Mouse (Mus musculus) ovary, adult 18-20 months (tissue): ENCODE data around the gene Kmt5a.
A peak's percentile ranks its signal among the peaks of the same experiment; 100 is the strongest.
"Not testable (repeated sequence)": the region's sequence is repeated elsewhere in the genome, so short reads cannot be mapped to it uniquely, and the experiment has no call there.

Experiments used
- DNase-seq: peaks from one replicate; pipeline ENCODE4 v3.0.0; 2022; ENCODE audit warnings: low spot score, mixed read lengths

Gene Kmt5a

GRCm38 (mm10) chr5:124483655-124484396, 44.1 kb downstream of the Kmt5a start:
- DNase-seq: no peak

DNA sequence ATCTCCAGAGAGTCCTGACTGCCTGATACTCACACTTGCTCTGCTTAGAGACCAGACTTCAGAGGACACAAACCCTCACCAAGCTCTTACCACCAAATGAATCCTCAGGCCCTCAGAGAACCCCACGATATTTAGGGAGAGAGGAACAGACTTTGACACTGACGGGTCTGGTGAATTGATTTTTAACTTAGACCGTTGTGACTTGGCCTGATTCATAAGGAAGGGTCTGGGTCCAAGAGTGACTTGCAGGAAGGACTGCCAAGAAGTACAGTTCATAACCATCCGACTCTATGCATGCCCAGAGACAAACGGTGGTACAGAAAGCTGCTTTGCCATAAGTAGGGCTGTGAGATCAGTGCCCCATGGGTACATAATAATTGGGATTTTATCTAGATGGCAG, 45.9 kb downstream of the Kmt5a start:
- no peak for DNase-seq

- no peak for DNase-seq
Measured at GRCm38 (mm10) chr5:124488885-124489284, 49.2 kb downstream of the Kmt5a start.

GRCm38 (mm10) chr5:124491732-124492131, 52.0 kb downstream of the Kmt5a start:
- DNase-seq: no peak

DNA sequence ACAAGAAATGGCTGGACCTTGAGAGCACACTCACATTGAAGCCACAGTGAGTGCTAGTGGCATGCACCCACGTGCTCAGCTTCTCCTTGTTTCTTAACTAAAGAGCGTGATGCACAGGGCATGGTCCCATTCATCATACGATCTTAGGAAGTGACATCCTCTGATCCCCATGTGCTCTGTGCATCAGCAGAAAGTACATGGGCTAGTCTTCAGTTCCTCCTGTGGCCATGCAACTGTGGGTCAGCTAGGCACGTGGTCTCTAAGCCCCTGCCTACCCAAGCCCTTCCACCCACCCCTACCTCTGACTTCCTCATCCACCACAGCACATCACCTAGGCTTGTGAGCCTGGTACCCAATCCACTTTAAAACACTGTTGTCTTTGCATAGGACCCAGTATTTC, 52.9 kb downstream of the Kmt5a start:
- no peak for DNase-seq

- DNase-seq: no peak
Measured at GRCm38 (mm10) chr5:124493455-124493854, 53.7 kb downstream of the Kmt5a start.

DNA sequence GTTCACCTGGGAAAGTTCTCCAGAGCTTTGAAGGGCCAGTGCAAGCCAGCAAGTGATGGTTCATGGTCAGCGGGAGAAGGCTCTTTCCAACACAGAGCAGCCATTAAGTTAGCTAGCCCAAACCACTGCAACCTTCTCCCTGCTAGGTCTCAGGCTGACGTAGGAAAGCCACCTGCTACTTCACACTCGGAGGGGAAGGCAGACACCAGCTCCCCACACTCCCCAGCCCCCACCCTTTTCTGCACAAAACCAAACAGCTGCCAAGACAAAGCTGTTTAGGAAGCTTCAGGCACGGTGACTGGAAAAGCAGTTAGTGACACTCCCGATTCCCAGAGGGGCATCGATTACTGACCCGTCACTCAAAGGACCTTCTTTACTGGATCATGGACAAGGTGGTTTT, 55.8 kb downstream of the Kmt5a start:
- DNase-seq: no peak

- DNase-seq: no peak
Measured at GRCm38 (mm10) chr5:124496614-124497514, 57.1 kb downstream of the Kmt5a start.

- peak; percentile 25 for DNase-seq
Measured at GRCm38 (mm10) chr5:124498221-124498876, 58.6 kb downstream of the Kmt5a start.

DNA sequence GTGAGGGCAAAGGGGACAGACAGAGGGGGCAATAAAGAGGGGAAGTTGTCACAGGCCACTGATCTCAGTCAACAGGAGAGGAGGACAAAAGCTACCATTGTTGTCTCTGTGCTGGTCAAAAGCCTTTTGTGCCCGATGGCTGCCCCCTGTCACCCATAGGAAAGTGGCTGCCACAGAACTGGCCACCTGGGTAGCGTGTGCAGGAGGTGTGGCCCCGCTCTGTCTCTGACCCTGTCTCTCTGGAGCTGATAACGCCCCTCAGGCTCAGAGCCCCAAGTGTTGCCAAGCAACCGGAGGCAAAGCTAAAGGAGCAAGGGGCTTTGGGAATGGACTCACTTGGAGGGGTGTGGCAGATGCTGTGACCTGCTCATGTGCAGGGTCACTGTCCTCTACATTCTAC, 59.3 kb downstream of the Kmt5a start:
- DNase-seq: no peak

DNA sequence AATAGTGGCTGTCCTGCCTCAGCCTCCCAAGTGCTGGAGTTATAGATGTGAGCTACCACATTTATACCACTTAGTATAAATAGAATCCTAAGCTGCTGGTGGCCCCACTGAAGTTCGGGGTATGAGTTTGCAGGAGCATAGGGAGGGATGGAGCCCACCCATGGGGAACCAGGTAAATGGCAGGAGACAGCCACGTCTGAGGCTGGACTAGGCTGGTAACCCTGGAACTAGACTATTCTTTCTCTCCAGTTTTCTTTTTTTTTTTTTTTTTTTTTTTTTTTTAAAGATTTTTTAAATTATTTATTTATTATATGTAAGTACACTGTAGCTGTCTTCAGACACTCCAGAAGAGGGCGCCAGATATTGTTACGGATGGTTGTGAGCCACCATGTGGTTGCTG, 60.3 kb downstream of the Kmt5a start:
- DNase-seq: not testable (repeated sequence)

DNA sequence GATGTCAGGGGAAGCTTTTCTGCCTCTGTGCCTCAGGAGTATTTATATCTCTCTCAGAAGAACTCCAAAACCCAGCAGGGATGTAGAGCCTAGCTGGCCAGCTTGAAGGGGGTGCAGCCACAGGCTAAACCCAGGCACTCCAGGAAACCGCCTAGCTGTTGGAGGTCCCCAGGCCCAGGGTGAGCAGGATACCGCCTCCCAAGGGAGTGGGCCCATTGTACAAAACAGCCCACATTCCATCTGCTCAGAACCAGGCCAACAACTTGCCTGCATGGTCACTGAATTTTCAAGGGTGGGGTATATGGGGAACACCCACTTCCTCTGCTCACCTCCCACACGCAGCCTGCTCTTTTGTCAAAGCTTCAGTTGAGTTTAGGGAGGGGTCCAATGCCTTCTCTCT, 60.8 kb downstream of the Kmt5a start:
- DNase-seq: no peak

DNA sequence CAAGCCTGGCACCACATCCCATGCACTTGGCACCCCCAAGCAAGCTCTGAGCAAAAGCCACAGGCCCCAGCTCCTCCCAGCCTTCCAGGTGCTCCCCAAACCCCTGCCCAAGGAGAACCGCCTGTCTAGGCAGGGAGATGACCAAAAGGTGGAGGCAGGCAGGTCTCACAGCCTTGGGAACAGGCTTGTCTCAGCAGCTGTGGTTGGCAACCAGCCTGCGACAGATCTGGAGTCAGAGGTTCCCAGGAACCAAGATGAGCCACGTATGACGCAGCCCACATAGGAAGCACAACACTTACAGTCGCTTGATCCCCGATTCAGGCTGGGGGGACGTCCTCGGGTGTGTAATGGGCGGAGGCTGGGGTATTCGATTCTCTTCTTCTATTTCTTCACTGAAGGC, 61.8 kb downstream of the Kmt5a start:
- DNase-seq: no peak

DNA sequence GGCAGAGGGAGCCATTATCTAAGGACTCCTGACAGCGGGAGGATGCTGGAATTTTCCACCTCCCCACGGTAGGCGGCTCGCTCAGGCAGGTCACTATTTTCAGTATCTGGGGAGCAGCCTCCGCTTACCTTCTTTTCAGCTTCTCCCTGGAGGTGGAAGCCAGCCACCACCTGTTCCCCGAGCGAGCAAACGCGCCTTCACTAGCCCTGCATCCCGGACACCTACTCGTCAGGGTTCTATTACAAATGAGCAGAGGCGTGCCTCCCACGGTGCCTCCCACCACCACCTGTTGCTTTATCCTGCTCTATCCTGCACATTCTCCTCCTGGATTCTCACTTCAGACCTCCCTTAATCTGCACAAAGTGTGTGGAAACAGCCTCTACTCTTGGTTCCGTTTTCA, 64.0 kb downstream of the Kmt5a start:
- no peak for DNase-seq

- DNase-seq: no peak
Measured at GRCm38 (mm10) chr5:124505235-124505634, 65.5 kb downstream of the Kmt5a start.

GRCm38 (mm10) chr5:124506731-124507359, 67.1 kb downstream of the Kmt5a start:
- DNase-seq: no peak

DNA sequence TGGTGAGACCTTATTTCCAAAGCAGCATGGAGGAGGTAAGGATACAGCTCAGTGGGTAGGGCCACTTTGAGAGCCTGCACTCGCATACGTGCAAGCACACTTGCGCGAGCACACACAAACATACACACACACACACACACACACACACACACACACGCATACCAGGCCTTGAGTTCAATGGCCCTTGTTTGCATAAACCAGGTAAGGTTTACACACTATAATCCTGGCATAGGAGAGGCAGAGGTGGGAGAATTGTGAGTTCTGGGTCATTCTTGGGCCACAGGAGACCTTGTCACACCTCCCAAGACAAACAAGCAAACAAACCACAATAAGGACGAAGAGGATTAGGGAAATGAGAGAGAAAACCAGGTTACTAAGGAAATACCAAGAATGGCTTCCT, 69.5 kb downstream of the Kmt5a start:
- no peak for DNase-seq

GRCm38 (mm10) chr5:124509742-124510237, 70.1 kb downstream of the Kmt5a start:
- DNase-seq: no peak

- no peak for DNase-seq
Measured at GRCm38 (mm10) chr5:124510536-124511050, 70.9 kb downstream of the Kmt5a start.
